Mouse (Mus musculus) adrenal gland, adult (tissue): ENCODE results near the gene Klrc3.
"Not testable (repeated sequence)": the region's sequence is repeated elsewhere in the genome, so short reads cannot be mapped to it uniquely, and the experiment has no call there.

ENCODE experiments used
- DNase-seq, 2 experiments: peaks; one replicate each; pipeline ENCODE4 v3.0.0; 2022 to 2023; ENCODE audit warnings: low spot score in 1 of 2; ENCODE audit not compliant: inconsistent age in 2 of 2

Gene Klrc3

GRCm38 (mm10) chr6:129643237-129643636 lies at the start of gene Klrc3:
Klrc3 (minus strand) TSS chr6:129643337.
- not testable (repeated sequence) for DNase-seq

GRCm38 (mm10) chr6:129691436-129691835 lies 48.3 kb upstream of the Klrc3 start:
- peak; percentile 41 to 64 for DNase-seq

GRCm38 (mm10) chr6:129680379-129680778 lies 37.2 kb upstream of the Klrc3 start:
- DNase-seq, result peak; percentile 52 to 69

GRCm38 (mm10) chr6:129678873-129679272 lies 35.7 kb upstream of the Klrc3 start, which contains the start of gene Klrc1:
Klrc1 (minus strand) TSS chr6:129678973.
- peak in 1 of 2 experiments; percentile 10 for DNase-seq

GRCm38 (mm10) chr6:129661301-129661700 lies 18.2 kb upstream of the Klrc3 start:
- not testable (repeated sequence) for DNase-seq

GRCm38 (mm10) chr6:129660589-129660988 lies 17.5 kb upstream of the Klrc3 start, which contains the start of gene Klrc2:
Klrc2 (minus strand) TSS chr6:129660689.
- DNase-seq, result not testable (repeated sequence)

- DNase-seq, result not testable (repeated sequence)
Measured at GRCm38 (mm10) chr6:129644054-129644453, 917 bp upstream of the Klrc3 start.

GRCm38 (mm10) chr6:129631046-129631445 lies 12.1 kb downstream of the Klrc3 start:
- not testable (repeated sequence) for DNase-seq

GRCm38 (mm10) chr6:129623735-129624134 lies 19.4 kb downstream of the Klrc3 start, which contains the start of gene Klrk1:
Klrk1 (minus strand) TSS chr6:129623864.
- DNase-seq, result no peak

- no peak for DNase-seq
Measured at GRCm38 (mm10) chr6:129608372-129608771, 34.8 kb downstream of the Klrc3 start.

GRCm38 (mm10) chr6:129591508-129591907 lies 51.6 kb downstream of the Klrc3 start, which contains the start of gene Klrd1:
Klrd1 (plus strand) TSS chr6:129591782.
- no peak for DNase-seq
